Mouse (Mus musculus): Measurements from ENCODE around the gene Atcay. TPM values are rescaled to one million over a fixed set of nuclear protein-coding genes. Genes with fewer than 3 reads are reported as not detected.
A peak's percentile ranks its signal among the peaks of the same experiment; 100 is the strongest.
"Not testable (repeated sequence)": the region's sequence is repeated elsewhere in the genome, so short reads cannot be mapped to it uniquely, and the experiment has no call there.

Gene Atcay
- total and polyA plus RNA-seq, 3 experiments, result 1.4 to 3.8 (median 2.4) TPM

DNA sequence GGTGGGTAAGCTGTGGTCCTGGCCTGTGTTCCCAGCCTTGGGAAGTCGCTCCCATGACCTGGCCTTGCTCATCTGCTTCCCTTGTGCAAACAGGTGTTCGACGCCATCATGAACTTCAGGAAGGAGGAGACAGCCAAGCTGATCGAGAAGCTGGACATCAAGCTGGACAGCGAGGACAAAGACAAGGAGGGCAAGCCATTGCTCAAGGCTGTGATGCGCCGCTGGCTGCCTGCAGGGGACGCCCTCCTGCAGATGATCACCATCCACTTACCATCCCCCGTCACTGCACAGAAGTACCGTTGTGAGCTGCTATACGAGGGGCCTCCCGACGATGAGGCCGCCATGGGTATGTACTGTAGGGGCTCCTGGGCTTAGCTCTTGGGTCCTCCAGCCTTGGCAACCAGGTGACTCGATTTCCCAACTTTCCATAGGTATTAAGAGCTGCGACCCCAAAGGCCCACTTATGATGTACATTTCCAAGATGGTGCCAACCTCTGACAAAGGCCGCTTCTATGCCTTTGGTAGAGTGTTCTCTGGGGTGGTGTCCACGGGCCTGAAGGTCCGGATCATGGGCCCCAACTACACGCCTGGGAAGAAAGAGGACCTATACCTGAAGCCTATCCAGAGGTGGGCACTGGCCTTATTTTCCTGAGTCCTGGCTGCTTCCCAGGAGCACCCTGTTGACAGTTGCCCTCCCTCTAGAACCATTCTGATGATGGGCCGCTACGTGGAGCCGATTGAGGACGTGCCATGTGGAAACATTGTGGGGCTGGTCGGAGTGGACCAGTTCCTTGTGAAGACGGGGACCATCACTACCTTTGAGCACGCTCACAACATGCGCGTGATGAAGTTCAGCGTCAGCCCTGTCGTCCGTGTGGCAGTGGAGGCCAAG lies 50.9 kb downstream of the Atcay start:
- DNase-seq, result no peak

DNA sequence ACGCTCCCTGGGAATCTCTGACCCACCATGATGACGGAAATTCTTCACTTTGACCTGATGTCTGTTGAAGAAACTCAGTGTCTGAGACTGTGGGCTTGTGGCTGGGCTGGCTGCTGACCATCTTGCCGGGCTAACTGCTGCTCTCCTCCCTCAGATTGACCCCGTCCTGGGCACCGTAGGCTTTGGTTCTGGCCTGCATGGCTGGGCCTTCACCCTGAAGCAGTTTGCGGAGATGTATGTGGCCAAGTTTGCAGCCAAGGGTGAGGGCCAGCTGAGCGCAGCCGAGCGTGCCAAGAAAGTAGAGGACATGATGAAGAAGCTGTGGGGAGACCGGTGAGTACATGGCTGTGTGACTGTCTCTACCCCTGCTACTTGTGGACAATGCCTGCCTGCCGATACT lies 51.7 kb downstream of the Atcay start:
- DNase-seq, result peak; percentile 10

DNA sequence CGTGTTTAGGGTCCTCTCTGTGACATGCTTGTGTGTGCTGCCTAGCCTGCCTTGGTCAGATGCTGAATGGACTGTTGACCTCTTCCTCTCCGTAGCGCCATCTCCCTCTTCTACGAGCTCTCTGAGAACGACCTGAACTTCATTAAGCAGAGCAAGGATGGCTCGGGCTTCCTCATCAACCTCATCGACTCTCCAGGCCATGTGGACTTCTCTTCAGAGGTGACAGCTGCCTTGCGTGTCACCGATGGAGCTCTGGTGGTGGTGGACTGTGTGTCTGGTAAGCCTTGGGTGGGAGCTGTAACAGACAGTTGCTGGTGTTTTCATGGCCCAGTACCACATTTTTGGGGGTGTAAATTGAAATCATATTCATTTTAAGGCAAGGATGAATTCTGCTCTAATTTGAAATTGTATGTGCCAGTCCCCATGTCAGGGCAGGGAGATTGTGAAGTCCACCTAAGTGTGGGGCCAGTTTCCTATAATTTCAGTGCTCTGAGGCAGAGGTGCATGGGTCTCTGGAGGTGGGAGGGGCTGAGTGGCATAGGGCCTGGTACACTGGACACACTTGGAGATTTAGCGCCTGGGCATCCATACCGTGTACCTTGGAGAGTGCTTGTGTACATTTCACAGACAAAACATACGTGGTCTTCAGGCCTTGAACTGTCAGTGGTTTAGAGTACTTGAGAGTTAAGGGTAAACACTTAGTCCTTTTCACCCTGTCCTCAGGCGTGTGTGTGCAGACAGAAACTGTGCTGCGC lies 52.5 kb downstream of the Atcay start:
- DNase-seq, result peak; percentile 37

DNA sequence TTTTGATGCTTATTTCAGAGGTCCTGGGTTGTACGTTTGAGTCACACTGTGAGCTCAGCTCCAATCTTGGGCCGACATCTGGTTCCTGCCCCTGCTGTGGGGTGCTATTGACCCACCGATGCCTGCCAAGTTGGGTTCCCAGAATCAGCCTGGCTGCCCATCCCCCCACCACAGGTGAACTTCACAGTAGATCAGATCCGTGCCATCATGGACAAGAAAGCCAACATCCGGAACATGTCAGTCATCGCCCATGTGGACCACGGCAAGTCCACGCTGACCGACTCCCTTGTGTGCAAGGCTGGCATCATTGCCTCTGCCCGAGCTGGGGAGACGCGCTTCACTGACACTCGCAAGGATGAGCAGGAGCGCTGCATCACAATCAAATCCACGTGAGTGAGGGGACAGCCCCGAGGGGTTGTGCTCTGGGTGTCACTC lies 53.1 kb downstream of the Atcay start:
- peak; percentile 71 for DNase-seq

DNA sequence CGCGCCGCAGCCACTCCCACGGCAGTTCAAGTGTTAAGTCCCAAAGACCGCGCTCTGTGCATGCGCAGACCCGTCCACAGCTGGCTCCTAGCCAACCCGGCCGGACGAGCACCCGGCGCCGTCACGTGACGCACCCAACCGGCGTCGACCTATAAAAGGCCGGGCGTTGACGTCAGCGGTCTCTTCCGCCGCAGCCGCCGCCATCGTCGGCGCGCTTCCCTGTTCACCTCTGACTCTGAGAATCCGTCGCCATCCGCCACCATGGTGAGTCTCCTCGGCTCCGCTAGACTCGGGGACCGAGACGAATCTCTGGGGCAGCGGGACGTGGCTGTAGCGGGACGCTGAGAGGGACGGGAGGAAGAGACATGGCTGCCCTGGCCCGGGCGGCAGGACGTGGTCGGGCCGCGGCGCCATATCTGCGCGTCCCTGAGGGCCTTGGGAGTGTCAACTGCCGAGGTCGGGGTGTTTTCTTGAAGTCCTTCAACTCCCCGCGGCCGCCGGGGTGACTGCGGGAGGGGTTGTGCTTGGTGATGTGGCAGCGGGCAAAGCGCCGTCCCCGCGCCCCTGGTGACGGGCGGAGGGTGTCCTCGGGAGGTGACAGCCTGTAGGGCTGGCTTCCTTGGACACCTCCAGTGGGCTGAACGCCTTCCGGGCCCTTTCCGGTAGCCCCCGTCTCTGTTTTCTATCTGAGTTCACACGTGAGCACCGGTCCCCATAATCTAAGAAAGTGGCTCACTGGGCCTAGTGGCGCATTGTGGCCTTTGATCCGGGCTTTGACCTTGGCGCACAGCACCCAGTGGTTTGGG lies 54.0 kb downstream of the Atcay start, which contains the start of gene Eef2:
TSS of gene Eef2 (plus strand) at position 166 of the 806 bp plus-strand sequence.
- peak; percentile 98 for DNase-seq

DNA sequence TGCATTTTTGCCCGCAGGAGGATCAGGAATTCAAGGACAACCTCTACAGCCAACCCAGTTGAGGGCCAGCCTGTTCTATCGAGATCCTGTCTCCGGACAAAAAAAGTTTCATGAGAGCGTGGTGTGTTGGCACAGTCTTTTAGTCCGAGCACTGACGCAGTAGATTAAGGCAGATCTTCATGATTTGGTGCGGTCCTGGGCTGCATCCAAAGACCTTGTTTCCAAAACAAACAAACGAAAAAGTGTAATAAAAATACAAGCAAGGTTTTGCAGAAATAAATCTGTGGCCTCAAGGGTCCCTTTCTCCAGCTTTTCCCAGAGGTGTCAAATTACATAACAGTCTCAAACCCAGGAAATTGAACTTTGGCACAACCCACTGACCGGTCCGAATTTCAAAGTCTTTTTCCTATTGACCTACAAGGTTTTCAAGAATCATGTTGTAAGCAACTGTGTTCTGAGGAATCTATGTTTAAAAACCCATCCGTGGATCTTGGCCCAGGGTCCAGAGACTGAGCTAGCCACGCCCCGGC lies 54.6 kb downstream of the Atcay start:
- peak; percentile 73 for DNase-seq

DNA sequence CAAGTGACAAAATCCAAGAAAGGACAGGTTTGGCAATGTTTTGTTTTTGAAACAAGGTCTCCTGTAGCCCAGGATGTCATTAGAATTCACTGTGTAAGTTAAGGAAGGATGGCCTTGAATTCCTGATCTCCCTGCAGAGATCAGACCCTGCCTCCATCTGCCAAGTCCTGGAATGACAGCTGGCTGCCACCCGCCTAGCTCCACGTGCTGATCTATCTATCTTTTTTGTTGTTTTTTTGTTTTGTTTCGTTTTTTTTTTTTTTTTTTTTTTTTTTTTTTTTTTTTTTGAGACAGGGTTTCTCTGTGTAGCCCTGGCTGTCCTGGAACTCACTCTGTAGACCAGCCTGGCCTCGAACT lies 55.3 kb downstream of the Atcay start:
- not testable (repeated sequence) for DNase-seq

DNA sequence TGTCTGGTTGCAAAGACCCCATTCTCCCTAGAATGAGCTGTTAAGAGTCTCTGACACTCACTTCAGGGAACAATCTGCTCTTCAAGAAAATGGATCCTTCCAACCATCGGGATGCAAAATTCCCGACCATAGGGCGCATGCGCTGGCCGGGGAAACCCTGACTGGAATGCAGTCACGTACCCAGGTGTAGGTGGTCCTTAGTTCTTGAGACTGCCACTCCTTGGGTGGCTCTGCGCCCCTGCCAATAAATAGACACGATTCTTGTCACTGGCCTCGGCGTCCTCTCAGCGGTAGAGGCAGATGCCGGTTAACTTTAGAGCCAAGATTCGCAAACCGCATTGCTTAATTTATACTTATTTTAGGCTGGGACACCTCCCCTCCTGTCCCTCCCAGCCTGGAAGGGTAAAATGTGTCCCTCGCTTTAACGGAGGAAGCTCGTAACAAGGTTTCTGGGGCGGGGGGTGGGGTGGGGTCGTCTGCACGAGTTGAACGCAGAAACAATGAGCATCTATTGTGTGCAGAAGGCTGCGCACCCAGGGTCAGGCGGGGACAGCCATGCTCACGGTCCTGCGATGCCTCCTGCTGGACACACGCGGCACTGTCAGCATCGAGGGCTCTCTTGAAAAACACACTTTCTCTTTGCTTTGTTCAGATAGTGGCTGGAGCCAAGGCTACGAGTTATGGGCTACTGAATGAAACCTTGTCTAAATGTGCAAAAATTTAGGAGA lies 55.9 kb downstream of the Atcay start:
- peak; percentile 90 for DNase-seq

DNA sequence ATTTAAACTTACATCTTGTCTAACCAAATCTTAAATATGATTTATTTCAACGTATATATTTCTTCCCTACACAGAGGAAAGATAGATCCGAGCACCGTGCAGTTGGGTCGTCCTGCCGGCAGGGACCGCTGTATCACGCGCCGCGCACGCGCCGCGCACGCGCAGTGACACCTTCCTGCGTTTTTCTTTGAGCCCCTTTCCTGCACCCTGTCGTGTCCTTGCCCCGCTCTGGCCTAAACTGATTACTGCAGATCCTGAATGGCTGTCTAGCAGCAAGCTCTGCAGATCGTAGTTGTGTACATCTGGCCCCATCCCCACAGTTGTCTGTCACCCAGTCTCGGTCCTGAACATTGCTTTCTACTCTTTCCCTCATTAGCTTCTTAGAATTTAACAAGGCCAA lies 57.5 kb downstream of the Atcay start:
- peak; percentile 89 for DNase-seq

DNA sequence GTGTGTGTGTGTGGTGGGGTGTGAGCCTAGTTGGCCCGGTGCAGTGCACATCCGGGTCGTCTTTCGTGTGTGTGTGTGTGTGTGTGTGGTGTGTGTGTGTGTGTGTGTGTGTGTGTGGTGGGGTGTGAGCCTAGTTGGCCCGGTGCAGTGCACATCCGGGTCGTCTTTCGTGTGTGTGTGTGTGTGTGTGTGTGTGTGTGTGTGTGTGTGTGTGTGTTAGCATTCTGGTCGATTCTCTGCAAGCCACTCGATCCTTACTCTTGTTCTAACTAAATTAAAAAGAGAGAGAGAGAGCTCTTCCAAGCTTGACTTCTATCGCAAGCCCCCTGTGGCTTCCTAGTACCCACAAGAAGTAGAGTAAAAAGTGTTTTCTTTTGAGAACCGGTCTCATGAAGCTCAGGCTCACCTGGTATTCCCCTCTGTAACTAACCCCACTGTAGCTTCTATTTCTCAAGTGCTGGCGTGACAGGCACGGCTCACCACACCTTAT lies 61.2 kb downstream of the Atcay start:
- not testable (repeated sequence) for DNase-seq

DNA sequence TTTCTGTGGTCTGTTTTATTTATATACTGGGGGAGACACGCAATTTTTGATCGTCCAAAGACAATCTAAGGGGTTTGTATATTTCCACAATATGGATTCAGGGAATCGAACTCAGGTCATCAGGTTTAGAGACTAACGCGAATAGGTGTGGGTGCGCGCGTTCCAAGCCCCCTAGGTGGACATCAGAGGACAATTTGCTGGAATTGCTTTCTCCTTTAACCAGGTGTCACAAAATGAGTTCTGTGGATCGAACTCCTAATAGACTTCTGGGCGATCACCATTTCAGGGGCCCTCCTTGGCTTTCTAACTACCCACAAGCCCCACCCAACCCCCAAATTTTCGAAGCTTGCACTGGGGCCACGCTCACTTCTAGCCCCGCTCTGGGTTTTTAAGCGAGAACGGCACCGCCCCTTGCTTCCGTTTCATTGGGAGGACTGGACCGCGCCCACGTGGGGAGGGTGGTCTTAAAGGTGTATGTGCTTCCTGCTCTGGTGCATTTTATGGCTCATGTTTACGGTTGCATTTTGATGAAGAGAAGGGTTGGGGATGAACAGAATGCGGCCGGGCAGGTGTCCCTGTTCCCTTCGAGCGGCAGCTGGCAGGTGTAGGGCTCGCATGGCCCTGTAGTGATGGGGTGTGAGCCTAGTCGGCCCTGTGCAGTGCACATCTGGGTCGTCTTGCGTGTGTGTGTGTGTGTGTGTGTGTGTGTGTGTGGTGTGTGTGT lies 62.0 kb downstream of the Atcay start:
- DNase-seq, result peak; percentile 91

DNA sequence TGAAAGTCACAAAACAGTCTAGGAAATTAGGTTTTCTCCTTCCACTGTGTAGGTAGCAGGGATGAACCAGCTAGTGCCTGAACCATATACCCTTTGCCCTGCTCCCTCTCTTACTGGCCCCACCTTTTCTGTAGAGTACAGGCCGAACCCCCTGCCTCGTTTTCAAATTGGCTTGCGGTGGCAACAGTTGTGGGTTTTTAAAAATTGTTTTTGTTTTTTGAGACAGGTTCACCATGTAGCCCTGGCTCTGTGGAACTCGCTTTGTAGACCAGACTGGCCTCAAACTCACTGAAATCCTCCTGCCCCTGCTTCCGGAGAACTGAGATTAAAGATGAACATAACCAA lies 62.6 kb downstream of the Atcay start:
- DNase-seq, result no peak

DNA sequence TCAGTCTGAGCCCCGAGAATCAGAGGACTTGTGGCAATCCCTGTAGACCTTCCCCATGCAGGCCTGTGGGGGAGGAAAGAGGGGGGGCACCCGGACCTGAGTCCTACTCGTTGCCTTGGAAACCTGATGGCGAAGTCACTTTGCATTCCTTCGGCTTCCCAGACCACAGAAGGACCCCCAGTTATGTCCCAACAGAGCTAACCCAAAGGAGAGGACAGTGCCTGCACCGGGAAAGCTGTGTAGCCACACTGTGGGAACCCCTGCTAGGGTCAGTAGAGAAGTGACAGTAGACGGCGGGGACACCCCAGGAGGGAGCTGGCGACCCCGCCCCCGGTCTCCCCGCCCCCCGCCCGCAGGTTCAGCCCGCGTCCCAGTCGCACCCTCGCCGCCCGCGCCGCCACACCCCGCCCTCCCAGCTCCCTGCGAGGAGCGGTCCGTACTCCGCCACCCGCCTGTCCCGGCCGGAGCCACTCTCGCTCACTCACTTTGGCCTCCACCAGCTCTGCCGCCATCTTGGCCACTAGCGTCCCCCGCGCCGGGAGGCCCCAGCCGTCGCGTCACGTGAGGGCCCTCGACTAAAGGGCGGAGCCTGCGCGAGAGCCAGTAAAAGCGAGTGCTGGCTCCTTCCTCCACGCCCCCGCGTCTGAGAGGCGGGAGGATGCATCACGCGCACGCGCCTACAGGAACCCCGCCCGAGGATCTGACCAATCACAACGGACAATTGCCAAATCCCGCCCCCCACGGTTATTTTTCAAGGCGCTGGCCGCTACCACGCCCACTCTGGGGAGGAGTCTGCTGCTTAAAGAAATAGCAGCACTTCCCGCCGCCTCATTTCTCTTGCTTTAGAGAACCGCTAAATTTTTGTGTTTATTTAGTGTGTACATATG lies 63.2 kb downstream of the Atcay start, which contains the start of gene Pias4:
TSS of gene Pias4 (minus strand) at position 724 of the 887 bp plus-strand sequence.
- peak; percentile 100 for DNase-seq

DNA sequence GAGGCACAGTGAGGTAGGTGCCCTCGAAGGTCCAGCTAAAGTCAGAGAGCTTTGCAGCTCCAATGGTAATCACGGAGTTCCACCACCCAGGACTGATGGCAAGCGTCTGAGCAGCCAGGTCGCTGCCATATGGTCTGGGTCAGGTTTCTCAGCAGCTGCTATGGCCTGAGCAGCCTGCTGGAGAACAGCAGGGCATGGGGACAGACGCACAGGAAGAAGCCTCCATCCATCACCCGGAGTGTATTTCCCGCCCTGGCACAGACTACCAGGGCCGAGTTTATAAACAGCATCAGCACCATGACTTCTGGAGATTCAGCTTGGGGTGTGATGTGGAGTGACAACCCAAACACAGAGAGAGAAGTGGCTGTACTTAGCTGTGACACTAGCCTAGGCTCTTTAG lies 65.5 kb downstream of the Atcay start:
- peak; percentile 18 for DNase-seq

DNA sequence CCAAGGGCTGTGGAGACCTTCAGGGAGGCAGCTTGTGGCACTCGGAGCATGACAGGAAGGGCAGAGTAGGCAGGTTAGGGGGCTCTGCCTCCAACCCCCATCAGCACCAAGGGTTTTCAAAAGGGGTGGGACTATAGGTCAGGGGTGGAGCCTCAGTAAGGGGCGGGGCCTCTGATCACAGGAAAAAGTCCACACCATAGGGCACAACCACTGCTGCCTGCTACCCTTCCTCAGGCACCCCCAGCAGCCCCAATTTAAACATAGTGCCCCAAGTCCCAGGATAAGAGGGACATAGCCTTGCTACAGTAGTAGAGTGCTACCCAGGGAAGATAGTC lies 68.3 kb downstream of the Atcay start:
- DNase-seq, result no peak

DNA sequence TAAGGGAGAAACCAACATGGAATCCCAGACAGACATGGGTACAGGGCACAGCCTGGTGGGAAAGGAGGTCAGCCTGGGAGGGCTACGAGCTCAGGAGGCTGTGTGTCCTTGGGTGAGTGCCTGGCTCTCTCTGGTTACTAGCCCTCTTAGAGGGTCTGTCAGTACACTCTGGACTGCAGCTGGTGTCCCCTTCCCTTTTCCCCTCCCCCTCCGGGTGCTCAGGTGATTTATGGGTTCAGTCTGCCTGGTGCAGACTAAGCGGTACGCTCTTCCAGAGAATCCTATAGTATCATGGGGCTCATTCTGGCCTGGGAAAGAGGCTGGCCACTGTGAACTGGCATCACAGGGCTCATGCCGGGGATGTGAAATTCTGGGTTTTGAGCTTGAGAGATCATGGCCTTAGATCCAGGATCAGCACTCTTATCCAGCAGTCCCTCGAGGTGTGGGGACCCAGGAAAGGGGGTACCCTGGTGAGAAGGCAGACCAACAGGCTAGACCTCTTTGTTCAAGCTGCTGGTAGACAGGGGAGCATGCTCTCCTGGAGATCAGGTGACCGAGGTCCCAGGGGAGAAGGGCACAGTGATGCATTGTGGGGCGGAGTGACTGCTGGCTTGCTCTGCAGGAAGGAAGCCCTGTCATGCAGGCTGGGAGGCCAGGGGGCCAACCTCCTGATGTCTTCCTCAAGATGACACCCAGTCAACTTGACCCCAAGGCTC lies 68.9 kb downstream of the Atcay start:
- DNase-seq, result peak; percentile 65

DNA sequence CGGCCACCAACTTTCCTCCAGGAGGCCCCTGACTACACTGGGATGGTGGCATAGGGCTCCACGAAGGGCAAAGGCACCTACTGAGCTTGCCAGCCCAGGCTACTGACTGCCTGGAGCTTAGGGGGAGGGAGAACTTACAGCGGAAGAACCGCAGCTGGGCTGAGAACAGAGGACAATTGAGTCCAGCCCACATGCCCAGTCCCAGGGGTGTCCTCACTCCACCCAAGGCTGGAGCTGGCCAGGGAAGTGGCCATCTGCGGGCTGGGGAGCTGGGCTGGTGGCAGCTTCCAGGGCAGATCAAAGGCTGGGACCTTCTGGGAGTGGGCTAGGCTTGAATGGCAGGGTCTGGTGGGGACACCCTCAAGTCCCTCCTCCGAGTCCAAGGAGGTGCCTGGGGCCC lies 75.9 kb downstream of the Atcay start:
- DNase-seq, result no peak

Measured in adrenal gland, adult 2 months (tissue).